Mouse (Mus musculus) myocyte (in vitro differentiated cells): ENCODE data around the gene Efna1.

Source experiments
- E2F4 ChIP-seq: IDR thresholded peaks from one replicate; pipeline ENCODE4 v1.6.1; 2011; ENCODE audit warnings: mild to moderate bottlenecking, control low read depth, moderate library complexity; ENCODE audit not compliant: insufficient read depth
- MAX ChIP-seq: IDR thresholded peaks from one replicate; pipeline ENCODE4 v1.6.1; 2011; ENCODE audit warnings: low read depth, mild to moderate bottlenecking, control low read depth
- MYOG ChIP-seq, 3 experiments: IDR thresholded peaks; one replicate each; pipeline ENCODE4 v1.6.1; 2011; ENCODE audit warnings: control low read depth in 2 of 3, low read depth in 2 of 3, mild to moderate bottlenecking in 2 of 3; ENCODE audit not compliant: insufficient read length in 2 of 3, control insufficient read depth in 1 of 3, insufficient read depth in 1 of 3
- POLR2A ChIP-seq: IDR thresholded peaks from one replicate; pipeline ENCODE4 v1.6.1; 2011; ENCODE audit warnings: low read depth, mild to moderate bottlenecking, control low read depth, moderate library complexity; ENCODE audit not compliant: insufficient read length
- POLR2AphosphoS2 ChIP-seq: IDR thresholded peaks from one replicate; pipeline ENCODE4 v1.6.1; 2011; ENCODE audit warnings: low read depth, control low read depth; ENCODE audit not compliant: insufficient read length
- SRF ChIP-seq: IDR thresholded peaks from one replicate; pipeline ENCODE4 v1.6.1; 2011; ENCODE audit warnings: low read depth; ENCODE audit not compliant: control insufficient read depth, insufficient read length
- TCF12 ChIP-seq: IDR thresholded peaks from one replicate; pipeline ENCODE4 v1.6.1; 2011; ENCODE audit warnings: mild to moderate bottlenecking, control low read depth; ENCODE audit not compliant: poor library complexity, insufficient read depth, severe bottlenecking
- TCF3 ChIP-seq: IDR thresholded peaks from one replicate; pipeline ENCODE4 v1.6.1; 2011; ENCODE audit warnings: low read depth, control low read depth; ENCODE audit not compliant: insufficient read length
- USF1 ChIP-seq: IDR thresholded peaks from one replicate; pipeline ENCODE4 v1.6.1; 2011; ENCODE audit warnings: low read depth, mild to moderate bottlenecking, control low read depth, moderate library complexity

DNA sequence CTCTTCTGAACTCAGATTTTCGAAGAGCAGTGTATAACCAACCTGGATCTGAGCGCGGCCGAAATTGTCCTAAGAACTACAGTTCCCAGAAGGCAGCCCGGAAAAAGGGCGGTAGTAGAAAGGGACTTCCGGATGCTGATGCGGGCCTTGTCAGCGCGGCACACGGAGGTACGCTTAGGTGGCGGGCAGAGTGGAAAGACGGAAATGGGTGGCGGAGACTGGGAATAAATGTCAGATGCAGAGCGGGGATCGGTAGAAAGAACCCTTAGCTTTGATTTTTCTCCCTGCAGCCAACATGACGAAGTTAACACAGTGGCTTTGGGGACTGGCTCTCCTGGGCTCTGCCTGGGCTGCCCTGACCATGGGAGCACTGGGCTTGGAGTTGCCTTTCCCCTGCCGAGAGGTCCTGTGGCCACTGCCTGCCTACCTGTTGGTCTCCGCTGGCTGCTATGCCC, 14.5 kb downstream of the Efna1 start:
- TF ChIP-seq E2F4 (no peak), POLR2A (peak; percentile 79), MYOG (IDR thresholded peaks at IDR 0.05; ENCODE audit: control insufficient read depth in 1 of 3, insufficient read depth in 1 of 3, insufficient read length in 2 of 3, low read depth in 2 of 3) (no peak), MAX (no peak), USF1 (no peak), TCF12 (no peak), SRF (no peak), POLR2AphosphoS2 (peak; percentile 86), TCF3 (no peak)
